Mouse (Mus musculus): ENCODE measurements around the gene Lrrc23.

GRCm38 (mm10) chr6:124757351-124757880, 22.1 kb downstream of the Lrrc23 start:
- TF ChIP-seq POLR2A (IDR thresholded peaks at IDR 0.05; ENCODE audit: borderline replicate concordance, extremely low read depth, insufficient read depth, insufficient read length, poor library complexity, severe bottlenecking) (no peak), CTCF (IDR thresholded peaks at IDR 0.05; ENCODE audit: borderline replicate concordance, extremely low read depth, insufficient read depth, insufficient read length) (no peak)

Data from brain, embryonic 14.5 days (tissue).